Mouse (Mus musculus) brain, embryonic 14.5 days (tissue): ENCODE measurements at regions not wholly inside any gene's neighbourhood (a gene's known extent, or its start where the extent isn't known, plus 50 kb on each side); places are given as distances from the start of the nearest gene placed in this dataset.

Source experiments
- CTCF ChIP-seq: fragments of 200-500 bp; IDR thresholded peaks from 2 replicates; pipeline ENCODE4 v1.5.1; 2012; ENCODE audit warnings: inconsistent platforms, mild to moderate bottlenecking, moderate library complexity, borderline replicate concordance; ENCODE audit not compliant: insufficient read depth, insufficient read length; ENCODE audit errors: extremely low read depth
- POLR2A ChIP-seq: fragments of 200-500 bp; IDR thresholded peaks from 2 replicates; pipeline ENCODE4 v1.6.1; 2012; ENCODE audit warnings: mild to moderate bottlenecking, inconsistent platforms, borderline replicate concordance; ENCODE audit not compliant: poor library complexity, insufficient read depth, insufficient read length, severe bottlenecking; ENCODE audit errors: extremely low read depth

GRCm38 (mm10) chr6:34243001-34243400, 66.1 kb upstream of the Slc35b4 start:
- TF ChIP-seq CTCF (no peak), POLR2A (no peak)
